Comparison of ENCODE assay signal across 24 mouse cellular contexts in the genomic region with DNA sequence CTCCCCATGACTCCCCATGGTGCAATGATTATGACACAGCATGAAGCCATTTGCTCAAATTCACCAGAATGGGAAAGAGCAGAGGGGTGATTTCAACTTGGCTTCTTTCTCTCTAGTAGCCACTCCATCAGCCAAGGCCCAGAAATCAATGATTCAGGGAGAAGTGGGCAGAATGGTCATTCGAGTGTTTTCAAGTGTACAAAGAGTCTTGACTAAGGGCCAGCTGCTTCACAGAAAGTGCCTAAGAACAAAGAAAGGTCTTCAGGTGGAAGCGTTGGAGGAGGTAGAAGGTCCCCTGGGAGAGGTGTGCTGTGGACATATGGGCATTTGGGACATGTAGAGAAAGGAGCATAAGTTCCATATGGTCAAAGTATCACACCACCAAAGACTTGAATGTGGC. TPM values are rescaled to one million over a fixed set of nuclear protein-coding genes. Genes with fewer than 3 reads are reported as not detected.
"Had no signal": no experiment of that assay in that cellular context is flagged by ENCODE, and none has a peak within 500 bp of the region (broad histone marks: within the 10 kb centered on the region; RNA-seq: fewer than 3 reads in every experiment).

No protein-coding gene starts in this region.

- ATAC-seq: intestine, embryonic 15.5 days; liver, embryonic 12.5 days; midbrain, embryonic 16.5 days had no signal

- H3K4me1 ChIP-seq: intestine, embryonic 15.5 days; limb, embryonic 10.5 days; limb, embryonic 13.5 days; liver, embryonic 12.5 days; liver, embryonic 15.5 days; midbrain, embryonic 12.5 days; neural tube, embryonic 13.5 days had no signal

- H3K4me2 ChIP-seq: intestine, embryonic 15.5 days; limb, embryonic 13.5 days; liver, embryonic 12.5 days; liver, embryonic 15.5 days; lung, embryonic 14.5 days; midbrain, embryonic 12.5 days; neural tube, embryonic 13.5 days had no signal

- DNase-seq: kidney, adult 18-20 months; kidney, adult 9 months; kidney, postnatal 14 days; kidney, postnatal 4 days; liver; lung, embryonic 14.5 days; retina, postnatal 1 day; thymus, adult 2 months; thymus, postnatal 25 days had no signal

- H3K9me3 ChIP-seq: intestine, embryonic 15.5 days; limb, embryonic 10.5 days; limb, embryonic 13.5 days; liver, embryonic 12.5 days; liver, embryonic 15.5 days; midbrain, embryonic 12.5 days; neural tube, embryonic 13.5 days had no signal

- H3K27ac ChIP-seq: intestine, embryonic 15.5 days; limb, embryonic 10.5 days; limb, embryonic 13.5 days; liver, embryonic 12.5 days; liver, embryonic 15.5 days; midbrain, embryonic 12.5 days; neural tube, embryonic 13.5 days had no signal

- H3K36me3 ChIP-seq: intestine, embryonic 15.5 days; limb, embryonic 10.5 days; limb, embryonic 13.5 days; liver, embryonic 12.5 days; liver, embryonic 15.5 days; midbrain, embryonic 12.5 days; neural tube, embryonic 13.5 days had no signal

- H3K27me3 ChIP-seq: intestine, embryonic 15.5 days; limb, embryonic 13.5 days; liver, embryonic 12.5 days; liver, embryonic 15.5 days; midbrain, embryonic 12.5 days; neural tube, embryonic 13.5 days had no signal

- H3K4me3 ChIP-seq: intestine, embryonic 15.5 days; limb, embryonic 10.5 days; limb, embryonic 13.5 days; liver, embryonic 12.5 days; liver, embryonic 15.5 days; midbrain, embryonic 12.5 days; myocyte; neural tube, embryonic 13.5 days had no signal

- H3K9ac ChIP-seq: intestine, embryonic 15.5 days; limb, embryonic 13.5 days; liver, embryonic 12.5 days; liver, embryonic 15.5 days; lung, embryonic 14.5 days; midbrain, embryonic 12.5 days; neural tube, embryonic 13.5 days had no signal

RNA-seq across cellular contexts. Expression of gene L3mbtl4, which starts 33.4 kb away (rescaled TPM):
- total RNA-seq: megakaryocyte progenitor cell, adult 5-6 weeks; megakaryocyte-erythroid progenitor cell, adult 5-6 weeks; monocyte, adult 5-6 weeks; neutrophil, adult 5-6 weeks had no signal
- polyA plus RNA-seq: limb, embryonic 10.5 days; liver, embryonic 12.5 days; liver, embryonic 15.5 days; myocyte; small intestine, adult 2 months; spleen, adult 2 months; thymus, adult 2 months had no signal
